Mouse (Mus musculus) thymus, adult 2 months (tissue): ENCODE data around the gene Casz1.

ENCODE experiments used
- CTCF ChIP-seq: fragments of 200-500 bp; IDR thresholded peaks from 2 replicates; pipeline ENCODE4 v1.5.1; 2012; ENCODE audit warnings: mild to moderate bottlenecking, control low read depth, low read length, moderate library complexity, borderline replicate concordance; ENCODE audit not compliant: control insufficient read depth, poor library complexity, insufficient read depth; ENCODE audit errors: extremely low read depth
- POLR2A ChIP-seq: fragments of 200-500 bp; IDR thresholded peaks from 2 replicates; pipeline ENCODE4 v1.6.1; 2012; ENCODE audit warnings: mild to moderate bottlenecking, low read length, control low read depth, moderate library complexity; ENCODE audit not compliant: control insufficient read depth, poor library complexity, insufficient read depth; ENCODE audit errors: extremely low read depth

DNA sequence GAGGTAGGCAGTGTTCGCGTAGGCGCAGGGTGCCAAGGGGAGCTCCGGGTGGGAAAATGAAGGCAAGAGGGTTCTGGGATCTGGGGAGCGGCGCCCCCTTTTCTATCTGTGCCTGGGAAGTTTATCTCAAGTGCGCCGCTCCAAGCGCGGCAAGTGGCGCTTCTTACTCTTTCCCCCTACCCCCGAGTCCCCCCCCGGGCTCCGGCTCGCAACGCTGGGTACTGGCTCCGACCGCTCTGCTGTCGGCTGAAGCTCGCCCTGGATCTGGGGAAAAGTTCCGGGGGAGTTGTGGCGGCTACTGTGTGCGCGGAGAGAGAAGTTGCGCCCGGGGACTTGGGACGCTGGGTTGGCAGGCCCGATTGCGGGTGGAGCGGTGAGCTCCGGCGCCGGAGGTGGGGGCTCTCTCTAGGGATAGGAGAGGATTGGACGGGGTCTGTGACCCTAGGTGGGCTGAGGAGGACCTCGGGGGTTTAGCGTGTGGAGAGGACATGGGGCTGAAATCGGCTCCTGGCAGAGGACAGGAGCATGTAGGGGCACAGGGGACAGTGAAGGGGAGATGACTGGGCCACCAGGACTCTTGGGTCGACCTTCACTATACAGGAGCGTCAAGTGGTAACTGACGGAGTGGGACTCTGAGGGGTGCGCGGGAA lies 1.1 kb downstream of the Casz1 start:
- no peak for TF ChIP-seq CTCF
- no peak for TF ChIP-seq POLR2A
